Mouse (Mus musculus): ENCODE measurements around the gene Ssh1. TPM values are rescaled to one million over a fixed set of nuclear protein-coding genes. Genes with fewer than 3 reads are reported as not detected.
A peak's percentile ranks its signal among the peaks of the same experiment; 100 is the strongest.

Gene Ssh1
- total and polyA plus RNA-seq, 2 experiments from 2014 or later = 6.8 to 10.0 TPM

DNA sequence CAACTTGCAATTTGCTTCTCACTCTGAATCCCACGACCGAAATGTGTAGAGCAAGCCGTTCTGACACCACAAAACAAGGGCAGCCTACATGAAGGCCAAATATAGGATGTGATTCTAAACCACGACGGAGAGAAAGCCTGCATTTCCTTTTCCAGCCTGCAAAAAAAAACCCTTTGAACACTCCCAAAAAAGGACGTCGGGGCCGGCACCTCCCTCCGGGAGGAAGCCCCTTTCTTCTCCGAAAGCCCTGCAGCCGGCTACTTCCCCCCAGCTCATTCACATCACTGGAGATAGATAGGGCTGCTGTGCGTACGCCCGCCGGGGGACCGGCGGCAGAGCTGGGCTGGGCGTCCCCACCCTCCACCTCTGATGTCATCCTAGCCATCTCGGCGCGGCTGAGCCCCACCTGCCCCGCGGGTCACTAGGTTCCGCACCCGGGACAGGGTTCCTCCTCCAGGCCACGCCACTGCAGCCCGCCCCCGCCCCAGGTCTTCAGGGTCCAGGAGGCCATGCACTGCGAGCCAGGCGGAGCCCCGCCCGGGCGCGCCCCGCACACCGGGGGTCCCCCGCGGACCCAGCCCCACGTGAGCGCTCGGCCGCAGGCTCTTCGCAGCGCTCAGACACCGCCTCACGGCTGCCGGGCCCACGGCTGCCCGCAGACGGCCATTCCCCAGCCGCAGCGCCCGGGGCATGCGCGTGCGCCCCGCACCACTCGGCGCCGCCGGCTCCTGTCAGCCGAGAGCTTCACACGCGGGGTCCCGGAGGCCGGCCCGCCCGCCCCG lies 85.7 kb downstream of the Ssh1 start:
- TF ChIP-seq EP300 (IDR thresholded peaks at IDR 0.05; ENCODE audit: low read depth) = 0 out of 2 replicates have a peak, but pooled peaks have one; percentile 19
- TF ChIP-seq CTCF (IDR thresholded peaks at IDR 0.05; ENCODE audit: low read depth) = no peak
- H3K9me3 ChIP-seq (replicated peaks; ENCODE audit: control insufficient read depth, low read length) = no peaks in the 10 kb centered on the region
- H3K4me3 ChIP-seq (ENCODE audit: low read depth, low read length) = peak overlapping the region; percentile 80
- peak overlapping the region; percentile 94 for H3K27ac ChIP-seq (ENCODE audit: low read depth)
- WGBS = under 1% methylated on average over 61 of the region's 69 CpGs
- H3K9ac ChIP-seq (replicated peaks; ENCODE audit: low read depth, low read length) = peak overlapping the region; percentile 88
- peaks cover 29% of the 10 kb centered on the region for H3K4me1 ChIP-seq (ENCODE audit: control insufficient read depth, insufficient read depth)
- peak overlapping the region; percentile 65 for H3K4me2 ChIP-seq (ENCODE audit: low read depth, low read length)
- H3K27me3 ChIP-seq (ENCODE audit: control insufficient read depth, insufficient read depth, low read length) = no peaks in the 10 kb centered on the region
- ATAC-seq (ENCODE audit: insufficient read depth, low read depth) (peak; percentile 70), DNase-seq (ENCODE audit: low spot score) (peak; percentile 76)
- no peaks in the 10 kb centered on the region for H3K36me3 ChIP-seq (replicated peaks; ENCODE audit: control insufficient read depth, insufficient read depth, low read length)

DNA sequence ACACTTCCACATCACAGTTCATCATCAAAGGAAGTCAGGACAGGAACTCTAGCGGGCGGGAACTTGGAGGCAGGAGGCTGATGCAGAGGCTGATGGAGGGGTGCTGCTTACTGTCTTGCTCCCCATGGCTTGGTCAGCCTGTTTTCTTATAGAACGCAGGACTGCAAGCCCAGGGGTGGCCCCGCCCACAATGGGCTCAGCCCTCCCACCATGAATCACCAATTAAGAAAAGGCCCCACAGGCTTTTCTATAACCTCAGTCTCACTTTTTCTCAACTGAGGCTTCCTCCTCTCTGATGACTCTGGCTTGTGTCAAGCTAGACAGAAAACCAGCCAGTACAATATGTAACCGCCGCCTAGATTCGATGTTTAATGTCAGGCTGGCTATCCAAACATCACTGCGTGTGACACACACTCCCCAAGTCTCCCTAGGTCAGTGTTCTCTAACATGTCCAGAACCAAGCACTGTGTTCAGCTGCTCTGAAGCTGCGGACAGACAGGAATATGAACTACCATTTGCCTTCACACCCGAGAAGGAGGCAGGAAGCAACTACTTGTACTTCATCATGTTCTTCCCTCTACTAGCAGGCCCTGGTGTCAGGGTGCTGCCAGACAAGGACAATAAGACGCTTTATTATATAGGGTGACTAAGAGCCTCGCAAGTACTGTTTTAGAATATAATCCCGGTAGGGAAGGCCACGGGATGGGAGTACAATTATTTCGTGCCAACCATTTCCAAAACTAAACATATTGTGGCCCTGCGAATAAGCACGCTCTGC lies 86.5 kb downstream of the Ssh1 start:
- peak overlapping the region; percentile 88 for H3K9ac ChIP-seq (replicated peaks; ENCODE audit: low read depth, low read length)
- H3K36me3 ChIP-seq (replicated peaks; ENCODE audit: control insufficient read depth, insufficient read depth, low read length) = no peaks in the 10 kb centered on the region
- H3K4me3 ChIP-seq (ENCODE audit: low read depth, low read length) = peak overlapping the region; percentile 80
- H3K27me3 ChIP-seq (ENCODE audit: control insufficient read depth, insufficient read depth, low read length) = no peaks in the 10 kb centered on the region
- ATAC-seq (ENCODE audit: insufficient read depth, low read depth) (no peak), DNase-seq (ENCODE audit: low spot score) (peak; percentile 53)
- WGBS = 6% methylated on average over 17 of the region's 17 CpGs
- peaks cover 35% of the 10 kb centered on the region for H3K4me1 ChIP-seq (ENCODE audit: control insufficient read depth, insufficient read depth)
- no peaks in the 10 kb centered on the region for H3K9me3 ChIP-seq (replicated peaks; ENCODE audit: control insufficient read depth, low read length)
- H3K4me2 ChIP-seq (ENCODE audit: low read depth, low read length) = peak overlapping the region; percentile 65
- H3K27ac ChIP-seq (ENCODE audit: low read depth) = peak overlapping the region; percentile 94
- TF ChIP-seq CTCF (IDR thresholded peaks at IDR 0.05; ENCODE audit: low read depth) = no peak
- no peak for TF ChIP-seq EP300 (IDR thresholded peaks at IDR 0.05; ENCODE audit: low read depth)

DNA sequence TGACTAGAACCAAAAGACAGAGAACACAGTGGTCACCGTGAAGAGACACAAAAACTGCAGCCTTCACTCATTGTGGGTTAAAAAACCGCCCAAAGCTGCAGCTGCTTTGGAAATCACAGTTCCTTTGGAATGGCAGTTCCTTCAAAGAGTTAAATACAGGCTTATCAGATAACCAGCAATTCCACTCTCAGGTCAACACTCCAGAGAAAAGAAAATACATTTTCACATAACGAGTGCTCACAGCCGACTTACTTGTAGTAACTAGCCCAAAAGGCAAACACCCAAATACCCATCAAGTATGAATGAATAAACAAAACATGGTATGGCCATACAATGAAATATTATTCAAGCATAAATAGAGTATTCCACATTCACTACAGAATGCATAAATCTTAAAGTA lies 88.7 kb downstream of the Ssh1 start:
- no peaks in the 10 kb centered on the region for H3K36me3 ChIP-seq (replicated peaks; ENCODE audit: control insufficient read depth, insufficient read depth, low read length)
- H3K4me2 ChIP-seq (ENCODE audit: low read depth, low read length) = no peak overlapping the region
- ATAC-seq (ENCODE audit: insufficient read depth, low read depth) = no peak
- no peak for DNase-seq (ENCODE audit: low spot score)
- H3K4me3 ChIP-seq (ENCODE audit: low read depth, low read length) = no peak overlapping the region
- H3K27ac ChIP-seq (ENCODE audit: low read depth) = no peak overlapping the region
- no peaks in the 10 kb centered on the region for H3K27me3 ChIP-seq (ENCODE audit: control insufficient read depth, insufficient read depth, low read length)
- no peaks in the 10 kb centered on the region for H3K9me3 ChIP-seq (replicated peaks; ENCODE audit: control insufficient read depth, low read length)
- H3K9ac ChIP-seq (replicated peaks; ENCODE audit: low read depth, low read length) = no peak overlapping the region
- peaks cover 50% of the 10 kb centered on the region for H3K4me1 ChIP-seq (ENCODE audit: control insufficient read depth, insufficient read depth)
- 38% methylated on average over 4 of the region's 4 CpGs for WGBS
- TF ChIP-seq EP300 (IDR thresholded peaks at IDR 0.05; ENCODE audit: low read depth) (no peak), CTCF (IDR thresholded peaks at IDR 0.05; ENCODE audit: low read depth) (no peak)

DNA sequence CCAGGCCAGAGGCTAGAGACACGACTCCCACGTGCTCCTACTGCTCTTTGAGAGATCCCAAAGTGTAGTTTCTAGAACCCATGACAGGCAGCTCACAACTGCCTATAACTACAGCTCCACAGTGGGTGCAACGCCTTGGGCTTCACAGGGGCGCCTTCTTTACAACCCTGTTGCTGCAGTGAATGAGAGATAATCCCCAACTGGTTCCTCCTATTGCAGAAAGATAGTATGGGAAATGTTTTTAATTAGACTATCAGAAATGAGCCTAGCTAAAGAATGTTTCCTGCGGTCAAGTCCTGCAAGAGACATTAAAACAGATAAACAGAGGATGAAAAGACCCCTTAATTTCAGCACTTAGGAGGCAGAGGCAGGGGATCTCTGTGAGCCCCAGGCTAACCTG lies 90.7 kb downstream of the Ssh1 start:
- DNase-seq (ENCODE audit: low spot score) = no peak
- Histone ChIP-seq H3K9me3 (replicated peaks; ENCODE audit: control insufficient read depth, low read length) (no peaks in the 10 kb centered on the region), H3K4me3 (ENCODE audit: low read depth, low read length) (no peak overlapping the region), H3K36me3 (replicated peaks; ENCODE audit: control insufficient read depth, insufficient read depth, low read length) (no peaks in the 10 kb centered on the region), H3K27me3 (ENCODE audit: control insufficient read depth, insufficient read depth, low read length) (no peaks in the 10 kb centered on the region), H3K9ac (replicated peaks; ENCODE audit: low read depth, low read length) (no peak overlapping the region), H3K4me2 (ENCODE audit: low read depth, low read length) (no peak overlapping the region), H3K4me1 (ENCODE audit: control insufficient read depth, insufficient read depth) (peaks cover 65% of the 10 kb centered on the region), H3K27ac (ENCODE audit: low read depth) (no peak overlapping the region)
- no peak for ATAC-seq (ENCODE audit: insufficient read depth, low read depth)
- TF ChIP-seq CTCF (IDR thresholded peaks at IDR 0.05; ENCODE audit: low read depth) (no peak), EP300 (IDR thresholded peaks at IDR 0.05; ENCODE audit: low read depth) (no peak)
- 59% methylated on average over 5 of the region's 5 CpGs for WGBS

DNA sequence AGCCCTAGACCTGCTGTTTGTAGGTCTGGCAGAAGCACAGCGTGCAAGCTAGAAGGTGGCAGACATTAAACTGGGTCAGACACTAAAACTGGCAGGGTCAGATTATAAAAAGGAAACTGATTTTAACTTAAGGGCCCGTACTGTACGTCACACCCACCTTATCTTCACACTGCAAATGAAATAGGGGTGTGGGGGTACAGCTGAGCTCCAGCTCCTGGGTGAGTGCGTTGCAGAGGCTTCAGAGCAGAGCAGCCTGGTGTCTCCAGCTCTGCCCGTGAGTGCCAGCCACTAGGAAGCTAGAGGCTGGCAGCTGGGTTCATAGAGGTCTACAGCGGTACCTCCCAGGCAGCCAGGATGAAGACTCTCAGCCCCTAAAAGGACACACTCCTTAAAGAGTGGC lies 91.7 kb downstream of the Ssh1 start:
- Histone ChIP-seq H3K27me3 (ENCODE audit: control insufficient read depth, insufficient read depth, low read length) (no peaks in the 10 kb centered on the region), H3K9ac (replicated peaks; ENCODE audit: low read depth, low read length) (no peak overlapping the region), H3K4me1 (ENCODE audit: control insufficient read depth, insufficient read depth) (peaks cover 71% of the 10 kb centered on the region), H3K9me3 (replicated peaks; ENCODE audit: control insufficient read depth, low read length) (no peaks in the 10 kb centered on the region), H3K36me3 (replicated peaks; ENCODE audit: control insufficient read depth, insufficient read depth, low read length) (no peaks in the 10 kb centered on the region), H3K4me2 (ENCODE audit: low read depth, low read length) (no peak overlapping the region), H3K4me3 (ENCODE audit: low read depth, low read length) (no peak overlapping the region), H3K27ac (ENCODE audit: low read depth) (peak overlapping the region; percentile 58; the same call in 1 of the 2 replicates)
- 28% methylated on average over 6 of the region's 6 CpGs for WGBS
- DNase-seq (ENCODE audit: low spot score) = no peak
- peak; percentile 27; the same call in 1 of the 2 replicates for ATAC-seq (ENCODE audit: insufficient read depth, low read depth)
- TF ChIP-seq EP300 (IDR thresholded peaks at IDR 0.05; ENCODE audit: low read depth) = no peak
- no peak for TF ChIP-seq CTCF (IDR thresholded peaks at IDR 0.05; ENCODE audit: low read depth)
